ENCODE assay signal across 24 mouse cellular contexts in the genomic region with DNA sequence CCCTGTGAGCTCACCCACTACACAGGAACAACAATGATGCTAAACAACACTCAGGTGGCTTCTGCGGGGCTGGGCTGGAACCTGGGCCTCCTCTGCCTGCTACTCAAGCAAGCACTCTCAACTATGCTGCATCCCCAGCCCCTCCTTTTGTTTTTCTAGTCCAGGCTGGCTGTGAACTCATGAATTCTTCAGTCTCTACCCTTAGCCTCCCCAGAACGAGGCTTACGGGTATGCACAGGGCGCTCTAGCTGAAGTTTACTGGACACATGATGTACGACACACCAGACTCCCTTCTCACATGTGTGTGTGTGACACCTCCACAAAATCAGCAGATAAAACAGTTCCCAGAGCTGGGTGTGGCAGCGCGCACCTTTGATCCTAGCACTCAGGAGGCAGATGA. TPM values are rescaled to one million over a fixed set of nuclear protein-coding genes. Genes with fewer than 3 reads are reported as not detected.
DNase-seq lines count a peak whose midpoint lies in the region; TF ChIP-seq lines count a peak whose summit lies in the region.
"Had no signal": no experiment of that assay in that cellular context is flagged by ENCODE, and none has a peak within 500 bp of the region (broad histone marks: within the 10 kb centered on the region; RNA-seq: fewer than 3 reads in every experiment).

No protein-coding gene starts in this region.

- H3K36me3 ChIP-seq in spleen, adult 2 months (ENCODE audit: control insufficient read depth, insufficient read depth, low read length) = 0 out of 2 replicates have a peak, but pooled peaks cover 2% of the 10 kb centered on the region
- H3K36me3 ChIP-seq in myocyte (ENCODE audit: control insufficient read depth, insufficient read depth) = no peaks in the 10 kb centered on the region
- H3K36me3 ChIP-seq in kidney, adult 2 months (ENCODE audit: control insufficient read depth, insufficient read depth, low read length) = no peaks in the 10 kb centered on the region
- H3K36me3 ChIP-seq: heart, embryonic 15.5 days; hindbrain, embryonic 10.5 days; kidney, embryonic 15.5 days had no signal

- H3K4me2 ChIP-seq in myocyte (ENCODE audit: low read depth) = peak overlapping the region; percentile 92
- H3K4me2 ChIP-seq: forebrain, embryonic 13.5 days; heart, embryonic 15.5 days; kidney, embryonic 15.5 days had no signal

- 75% methylated on average over 7 of the region's 7 CpGs for WGBS in spleen, adult 2 months
- 94% methylated on average over 7 of the region's 7 CpGs for WGBS in kidney, adult 2 months

- peak overlapping the region; percentile 21; the same call in 1 of the 2 replicates for H3K27ac ChIP-seq in spleen, adult 2 months (ENCODE audit: insufficient read depth, low read length)
- H3K27ac ChIP-seq in kidney, adult 2 months (ENCODE audit: insufficient read depth, low read depth, low read length) = no peak overlapping the region
- H3K27ac ChIP-seq: forebrain, embryonic 13.5 days; heart, embryonic 15.5 days; hindbrain, embryonic 10.5 days; kidney, embryonic 15.5 days; liver, embryonic 14.5 days had no signal

- TF ChIP-seq CTCF in spleen, adult 2 months (IDR thresholded peaks at IDR 0.05; ENCODE audit: extremely low read depth, insufficient read depth, insufficient read length, insufficient replicate concordance) = no peak
- no peak for TF ChIP-seq CTCF in kidney, adult 2 months (conservative IDR thresholded peaks at IDR 0.05; ENCODE audit: insufficient read depth, insufficient read length, low read depth, low read length)

- no peak for DNase-seq in spleen, adult 2 months (ENCODE audit: low read depth in 1 of 2, low spot score in 2 of 2)
- no peak for DNase-seq in spleen, postnatal 36 days (ENCODE audit: low spot score in 2 of 2)
- DNase-seq in ZHBTc4 (ENCODE audit: low read depth, low spot score) = peak; percentile 35
- no peak for DNase-seq in right cerebral cortex, postnatal 14 days
- DNase-seq in kidney, adult 2 months = no peak
- DNase-seq in Muller cell, postnatal 12 days (ENCODE audit: inconsistent ontology term) = no peak
- DNase-seq: cerebellum, adult 9-10 months; kidney, postnatal 4 days; retina, postnatal 1 day; right cerebral cortex, postnatal 4 days had no signal

- no peaks in the 10 kb centered on the region for H3K27me3 ChIP-seq in spleen, adult 2 months (ENCODE audit: control insufficient read depth, insufficient read depth, low read length)
- H3K27me3 ChIP-seq in myocyte (ENCODE audit: control insufficient read depth, insufficient read depth, insufficient read length) = no peaks in the 10 kb centered on the region
- H3K27me3 ChIP-seq in kidney, adult 2 months (replicated peaks; ENCODE audit: control insufficient read depth, insufficient read depth, low read length) = no peaks in the 10 kb centered on the region

- no peak overlapping the region for H3K4me3 ChIP-seq in spleen, adult 2 months (ENCODE audit: extremely low read depth, insufficient read depth, insufficient read length)
- H3K4me3 ChIP-seq in myocyte = no peak overlapping the region
- H3K4me3 ChIP-seq in kidney, adult 2 months (ENCODE audit: insufficient read depth, low read depth, low read length) = no peak overlapping the region
- H3K4me3 ChIP-seq: erythroblast, embryonic 14.5 days; forebrain, embryonic 13.5 days; heart, embryonic 15.5 days; hindbrain, embryonic 10.5 days; kidney, embryonic 15.5 days had no signal

- TF ChIP-seq POLR2A in spleen, adult 2 months (IDR thresholded peaks at IDR 0.05; ENCODE audit: low read depth, low read length) = no peak
- TF ChIP-seq POLR2A in myocyte (IDR thresholded peaks at IDR 0.05; ENCODE audit: insufficient read length, low read depth) = no peak
- TF ChIP-seq POLR2A in kidney, adult 2 months (IDR thresholded peaks at IDR 0.05; ENCODE audit: low read depth, low read length) = no peak

- H3K4me1 ChIP-seq in spleen, adult 2 months (ENCODE audit: control insufficient read depth, insufficient read depth, insufficient read length) = peaks cover 51% of the 10 kb centered on the region
- H3K4me1 ChIP-seq in kidney, adult 2 months (ENCODE audit: control insufficient read depth, insufficient read depth, low read length) = peaks cover 25% of the 10 kb centered on the region

- H3K79me2 ChIP-seq in myocyte (ENCODE audit: control insufficient read depth, insufficient read depth) = peaks cover 12% of the 10 kb centered on the region

- no peak overlapping the region for H3ac ChIP-seq in myocyte (ENCODE audit: control insufficient read depth, insufficient read length)

TF ChIP-seq in myocyte, 11 proteins besides CTCF, POLR2A, EP300 and RAD21:
- TF ChIP-seq MYOD1 (IDR thresholded peaks at IDR 0.05; ENCODE audit: control insufficient read depth in 1 of 3, insufficient read length in 2 of 3, low read depth in 2 of 3) (no peak), CEBPB (IDR thresholded peaks at IDR 0.05; ENCODE audit: insufficient read depth, poor library complexity, severe bottlenecking) (no peak), REST (IDR thresholded peaks at IDR 0.05; ENCODE audit: insufficient read depth, insufficient read length) (no peak), TCF3 (IDR thresholded peaks at IDR 0.05; ENCODE audit: insufficient read length, low read depth) (no peak), SRF (IDR thresholded peaks at IDR 0.05; ENCODE audit: control insufficient read depth, insufficient read length, low read depth) (no peak), E2F4 (IDR thresholded peaks at IDR 0.05; ENCODE audit: insufficient read depth) (no peak), MYOG (IDR thresholded peaks at IDR 0.05; ENCODE audit: control insufficient read depth in 1 of 3, insufficient read depth in 1 of 3, insufficient read length in 2 of 3, low read depth in 2 of 3) (no peak), USF1 (IDR thresholded peaks at IDR 0.05; ENCODE audit: low read depth) (no peak), TCF12 (IDR thresholded peaks at IDR 0.05; ENCODE audit: insufficient read depth, poor library complexity, severe bottlenecking) (no peak), POLR2AphosphoS2 (IDR thresholded peaks at IDR 0.05; ENCODE audit: insufficient read length, low read depth) (no peak), MAX (IDR thresholded peaks at IDR 0.05; ENCODE audit: low read depth) (no peak)

RNA-seq across cellular contexts. Expression of a gene that starts 3.7 kb away (rescaled TPM):
- 102 and 149 TPM in 2 replicates for polyA plus RNA-seq in spleen, adult 2 months (2012; rRNA removed)
- polyA plus RNA-seq in myocyte (2012; fragmentation: generic; extraction: Trizol) = 19.2 TPM
- polyA plus RNA-seq in kidney, adult 2 months (2012; rRNA removed) = 10.3 and 14.4 TPM in 2 replicates

RNA-seq across cellular contexts. Expression of a gene that starts 22.3 kb away (rescaled TPM):
- polyA plus RNA-seq in spleen, adult 2 months (2012; rRNA removed) = 1.4 TPM in 2 replicates
- 0.90 TPM for polyA plus RNA-seq in myocyte (2012; fragmentation: generic; extraction: Trizol)
- 24.4 and 32.6 TPM in 2 replicates for polyA plus RNA-seq in kidney, adult 2 months (2012; rRNA removed)
- polyA plus RNA-seq: adrenal gland, adult 2 months; C2C12; cortical plate, adult 2 months; erythroblast, embryonic 14.5 days; forebrain, embryonic 13.5 days; frontal cortex, adult 2 months had no signal

RNA-seq across cellular contexts. Expression of a gene that starts 32.9 kb away (rescaled TPM):
- 0.45 TPM in 1 of 2 replicates, not detected in the other for polyA plus RNA-seq in spleen, adult 2 months (2012; rRNA removed)
- 0.05 TPM for polyA plus RNA-seq in myocyte (2012; fragmentation: generic; extraction: Trizol)
- 0.12 TPM in 1 of 2 replicates, not detected in the other for polyA plus RNA-seq in kidney, adult 2 months (2012; rRNA removed)
- polyA plus RNA-seq: C2C12; embryonic facial prominence, embryonic 11.5 days; erythroblast, embryonic 14.5 days; heart, embryonic 15.5 days; limb, embryonic 11.5 days; liver, embryonic 14.5 days; thymus, postnatal 0 days had no signal

RNA-seq across cellular contexts. Expression of a gene that starts 42.2 kb away (rescaled TPM):
- 17.0 and 21.7 TPM in 2 replicates for polyA plus RNA-seq in spleen, adult 2 months (2012; rRNA removed)
- 0.02 TPM for polyA plus RNA-seq in myocyte (2012; fragmentation: generic; extraction: Trizol)
- polyA plus RNA-seq in kidney, adult 2 months (2012; rRNA removed) = 0.14 and 0.16 TPM in 2 replicates
- polyA plus RNA-seq: C2C12; cortical plate, adult 2 months; embryonic facial prominence, embryonic 11.5 days; erythroblast, embryonic 14.5 days; forebrain, embryonic 13.5 days; frontal cortex, adult 2 months; heart, embryonic 15.5 days; hindbrain, embryonic 10.5 days; kidney, embryonic 15.5 days; limb, embryonic 11.5 days had no signal

RNA-seq across cellular contexts. Expression of a gene that starts 48.1 kb away (rescaled TPM):
- 30.1 and 39.8 TPM in 2 replicates for polyA plus RNA-seq in spleen, adult 2 months (2012; rRNA removed)
- 29.3 TPM for polyA plus RNA-seq in myocyte (2012; fragmentation: generic; extraction: Trizol)
- 237 and 272 TPM in 2 replicates for polyA plus RNA-seq in kidney, adult 2 months (2012; rRNA removed)
- polyA plus RNA-seq: erythroblast, embryonic 14.5 days had no signal

Comparison
In these comparisons a context has a peak if more than half of its experiments do, and no peak if none do; other contexts are left out.
1. RNA of a gene that starts 22.3 kb away (polyA plus RNA-seq): 24.4 to 32.6 TPM in kidney, adult 2 months; 1.4 TPM in spleen, adult 2 months and 0.90 TPM in myocyte (single experiment); every median in the first group is over 10 times any median in the second.